Mouse (Mus musculus): ENCODE results near the gene Cox7a2. TPM values are rescaled to one million over a fixed set of nuclear protein-coding genes. Genes with fewer than 3 reads are reported as not detected.

Cox7a2 gene
- polyA plus RNA-seq, 2 experiments from 2014 or later: 198 to 259 TPM

GRCm38 (mm10) chr9:79730301-79730700 is 29.4 kb downstream of the Cox7a2 start:
- ATAC-seq: no peak

- peak; percentile 49 for ATAC-seq
Observed at GRCm38 (mm10) chr9:79723090-79723489, 36.6 kb downstream of the Cox7a2 start.

GRCm38 (mm10) chr9:79721056-79721455 is 38.6 kb downstream of the Cox7a2 start:
- no peak for ATAC-seq

- ATAC-seq: no peak
Observed at GRCm38 (mm10) chr9:79720143-79720542, 39.5 kb downstream of the Cox7a2 start.

- no peak for ATAC-seq
Observed at GRCm38 (mm10) chr9:79719451-79719850, 40.2 kb downstream of the Cox7a2 start.

GRCm38 (mm10) chr9:79718481-79719370 is 41.0 kb downstream of the Cox7a2 start, which contains the start of gene Col12a1:
TSS of gene Col12a1 (minus strand) at chr9:79718831.
- ATAC-seq: no peak

- ATAC-seq: no peak
Observed at GRCm38 (mm10) chr9:79717836-79718475, 41.7 kb downstream of the Cox7a2 start.

- peak; percentile 32 for ATAC-seq
Observed at GRCm38 (mm10) chr9:79716909-79717835, 42.5 kb downstream of the Cox7a2 start.

GRCm38 (mm10) chr9:79716496-79716895 is 43.2 kb downstream of the Cox7a2 start:
- ATAC-seq: no peak

GRCm38 (mm10) chr9:79714471-79715045 is 45.1 kb downstream of the Cox7a2 start:
- ATAC-seq: no peak

Other genes starting within 250 kb of the Cox7a2 start
- gene Col12a1, start 41.0 kb downstream of the Cox7a2 start, polyA plus RNA-seq (2017; shearing (Covaris generic)): not detected
- gene Tmem30a, start 33.6 kb upstream of the Cox7a2 start, polyA plus RNA-seq (2017; shearing (Covaris generic)): 10 to 100 TPM; 34.2 to 49.1 TPM